Comparison of ENCODE assay signal across 8 mouse cellular contexts in genomic region chr14:54913343-54913742, GRCm38 (mm10). TPM values are rescaled to one million over a fixed set of nuclear protein-coding genes. Genes with fewer than 3 reads are reported as not detected.
DNase-seq lines count a peak whose midpoint lies in the region; ATAC-seq and TF ChIP-seq lines count a peak whose summit lies in the region.

No protein-coding gene starts in this region.

- no peak for TF ChIP-seq POLR2A in cortical plate, adult 2 months (IDR thresholded peaks at IDR 0.05; ENCODE audit: extremely low read depth, insufficient read depth, low read length)

- no peak; the same call in 1 of the 2 replicates for ATAC-seq in kidney, embryonic 14.5 days (ENCODE audit: low FRiP score, low TSS enrichment)
- ATAC-seq in hindbrain, embryonic 13.5 days (ENCODE audit: low FRiP score), result peak; percentile 30; the same call in 1 of the 2 replicates
- ATAC-seq in midbrain, embryonic 12.5 days (ENCODE audit: low FRiP score, low read depth), result peak; percentile 16; the same call in 1 of the 2 replicates

- no peaks in the 10 kb centered on the region for H3K9me3 ChIP-seq in kidney, embryonic 14.5 days (ENCODE audit: control insufficient read depth, low read length)
- H3K9me3 ChIP-seq in hindbrain, embryonic 13.5 days, result no peaks in the 10 kb centered on the region
- H3K9me3 ChIP-seq in midbrain, embryonic 12.5 days, result no peaks in the 10 kb centered on the region

- TF ChIP-seq CTCF in cortical plate, adult 2 months (IDR thresholded peaks at IDR 0.05; ENCODE audit: extremely low read depth, insufficient read depth, low read length), result no peak

- H3K4me2 ChIP-seq in kidney, embryonic 14.5 days (replicated peaks; ENCODE audit: low read depth, low read length), result peak overlapping the region; percentile 98
- peak overlapping the region; percentile 97 for H3K4me2 ChIP-seq in hindbrain, embryonic 13.5 days
- peak overlapping the region; percentile 99 for H3K4me2 ChIP-seq in midbrain, embryonic 12.5 days (replicated peaks)

- H3K4me1 ChIP-seq in kidney, embryonic 14.5 days (ENCODE audit: control insufficient read depth, insufficient read depth, low read length), result peaks cover 6% of the 10 kb centered on the region
- peaks cover 12% of the 10 kb centered on the region for H3K4me1 ChIP-seq in cortical plate, adult 2 months (ENCODE audit: control insufficient read depth, insufficient read depth, low read length)
- H3K4me1 ChIP-seq in hindbrain, embryonic 13.5 days (replicated peaks), result peaks cover 47% of the 10 kb centered on the region
- H3K4me1 ChIP-seq in midbrain, embryonic 12.5 days, result peaks cover 20% of the 10 kb centered on the region

- H3K27ac ChIP-seq in kidney, embryonic 14.5 days (ENCODE audit: low read depth, low read length), result no peak overlapping the region
- H3K27ac ChIP-seq in cortical plate, adult 2 months (ENCODE audit: insufficient read depth, low read length), result peak overlapping the region; percentile 88
- peak overlapping the region; percentile 95 for H3K27ac ChIP-seq in hindbrain, embryonic 13.5 days
- peak overlapping the region; percentile 86 for H3K27ac ChIP-seq in midbrain, embryonic 12.5 days (replicated peaks)

- peaks cover 45% of the 10 kb centered on the region for H3K36me3 ChIP-seq in kidney, embryonic 14.5 days (ENCODE audit: control insufficient read depth, insufficient read depth, low read length)
- peaks cover 43% of the 10 kb centered on the region for H3K36me3 ChIP-seq in hindbrain, embryonic 13.5 days
- H3K36me3 ChIP-seq in midbrain, embryonic 12.5 days, result peaks cover 47% of the 10 kb centered on the region

- H3K27me3 ChIP-seq in kidney, embryonic 14.5 days (ENCODE audit: control insufficient read depth, insufficient read depth, low read length), result no peaks in the 10 kb centered on the region
- H3K27me3 ChIP-seq in hindbrain, embryonic 13.5 days, result no peaks in the 10 kb centered on the region
- H3K27me3 ChIP-seq in midbrain, embryonic 12.5 days, result no peaks in the 10 kb centered on the region

- DNase-seq in kidney, postnatal 14 days, result no peak
- DNase-seq in frontal cortex, postnatal 14 days (ENCODE audit: low spot score in 2 of 2), result no peak
- no peak for DNase-seq in urinary bladder, postnatal 10 days (ENCODE audit: low spot score)
- no peak for DNase-seq in thymus, adult 18-20 months

- peak overlapping the region; percentile 86 for H3K9ac ChIP-seq in kidney, embryonic 14.5 days (ENCODE audit: low read depth, low read length)
- peak overlapping the region; percentile 99 for H3K9ac ChIP-seq in hindbrain, embryonic 13.5 days
- peak overlapping the region; percentile 98; the same call in 1 of the 2 replicates for H3K9ac ChIP-seq in midbrain, embryonic 12.5 days (replicated peaks)

- H3K4me3 ChIP-seq in kidney, embryonic 14.5 days (ENCODE audit: low read length), result peak overlapping the region; percentile 95
- H3K4me3 ChIP-seq in cortical plate, adult 2 months (ENCODE audit: insufficient read depth, low read length), result peak overlapping the region; percentile 95
- H3K4me3 ChIP-seq in hindbrain, embryonic 13.5 days, result peak overlapping the region; percentile 97
- H3K4me3 ChIP-seq in midbrain, embryonic 12.5 days, result peak overlapping the region; percentile 97

- WGBS in kidney, embryonic 14.5 days, result 18% methylated on average over 10 of the region's 10 CpGs
- WGBS in hindbrain, embryonic 13.5 days, result 21% methylated on average over 10 of the region's 10 CpGs
- WGBS in midbrain, embryonic 12.5 days, result 22% methylated on average over 10 of the region's 10 CpGs

RNA-seq across cellular contexts. Expression of gene Slc22a17, which starts 0.4 kb away (rescaled TPM):
- polyA plus RNA-seq in kidney, embryonic 14.5 days (2014; fragmentation: Nextera tagmentation; extraction: Ambion mirVana), result 41.0 and 58.9 TPM in 2 replicates
- 776 and 795 TPM in 2 replicates for polyA plus RNA-seq in cortical plate, adult 2 months (2012; rRNA removed)
- 148 and 158 TPM in 2 replicates for polyA plus RNA-seq in hindbrain, embryonic 13.5 days (2015; fragmentation: Nextera tagmentation; extraction: Ambion mirVana)
- 110 and 125 TPM in 2 replicates for polyA plus RNA-seq in midbrain, embryonic 12.5 days (2016; fragmentation: Nextera tagmentation; extraction: Ambion mirVana)

RNA-seq across cellular contexts. Expression of gene Efs, which starts 12.6 kb away (rescaled TPM):
- polyA plus RNA-seq in kidney, embryonic 14.5 days (2014; fragmentation: Nextera tagmentation; extraction: Ambion mirVana), result 26.2 and 33.8 TPM in 2 replicates
- polyA plus RNA-seq in cortical plate, adult 2 months (2012; rRNA removed), result 7.5 and 8.2 TPM in 2 replicates
- polyA plus RNA-seq in hindbrain, embryonic 13.5 days (2015; fragmentation: Nextera tagmentation; extraction: Ambion mirVana), result 15.4 and 15.6 TPM in 2 replicates
- polyA plus RNA-seq in midbrain, embryonic 12.5 days (2016; fragmentation: Nextera tagmentation; extraction: Ambion mirVana), result 36.0 and 38.6 TPM in 2 replicates

RNA-seq across cellular contexts. Expression of gene Il25, which starts 19.2 kb away (rescaled TPM):
- 0.24 TPM in 1 of 2 replicates, not detected in the other for polyA plus RNA-seq in kidney, embryonic 14.5 days (2014; fragmentation: Nextera tagmentation; extraction: Ambion mirVana)
- 0.13 and 0.17 TPM in 2 replicates for polyA plus RNA-seq in cortical plate, adult 2 months (2012; rRNA removed)
- 0.38 and 0.83 TPM in 2 replicates for polyA plus RNA-seq in hindbrain, embryonic 13.5 days (2015; fragmentation: Nextera tagmentation; extraction: Ambion mirVana)
- polyA plus RNA-seq in midbrain, embryonic 12.5 days (2016; fragmentation: Nextera tagmentation; extraction: Ambion mirVana), result not detected in 2 replicates

RNA-seq across cellular contexts. Expression of gene Pabpn1, which starts 21.0 kb away (rescaled TPM):
- polyA plus RNA-seq in kidney, embryonic 14.5 days (2014; fragmentation: Nextera tagmentation; extraction: Ambion mirVana), result 178 and 227 TPM in 2 replicates
- 414 and 456 TPM in 2 replicates for polyA plus RNA-seq in cortical plate, adult 2 months (2012; rRNA removed)
- 165 and 167 TPM in 2 replicates for polyA plus RNA-seq in hindbrain, embryonic 13.5 days (2015; fragmentation: Nextera tagmentation; extraction: Ambion mirVana)
- polyA plus RNA-seq in midbrain, embryonic 12.5 days (2016; fragmentation: Nextera tagmentation; extraction: Ambion mirVana), result 199 and 238 TPM in 2 replicates

RNA-seq across cellular contexts. Expression of gene Cmtm5, which starts 22.7 kb away (rescaled TPM):
- 0.89 and 3.3 TPM in 2 replicates for polyA plus RNA-seq in kidney, embryonic 14.5 days (2014; fragmentation: Nextera tagmentation; extraction: Ambion mirVana)
- 136 and 169 TPM in 2 replicates for polyA plus RNA-seq in cortical plate, adult 2 months (2012; rRNA removed)
- polyA plus RNA-seq in hindbrain, embryonic 13.5 days (2015; fragmentation: Nextera tagmentation; extraction: Ambion mirVana), result 7.0 and 7.1 TPM in 2 replicates
- 1.2 and 2.2 TPM in 2 replicates for polyA plus RNA-seq in midbrain, embryonic 12.5 days (2016; fragmentation: Nextera tagmentation; extraction: Ambion mirVana)
